25 mouse cellular contexts compared by ENCODE assay signal in the genomic region with DNA sequence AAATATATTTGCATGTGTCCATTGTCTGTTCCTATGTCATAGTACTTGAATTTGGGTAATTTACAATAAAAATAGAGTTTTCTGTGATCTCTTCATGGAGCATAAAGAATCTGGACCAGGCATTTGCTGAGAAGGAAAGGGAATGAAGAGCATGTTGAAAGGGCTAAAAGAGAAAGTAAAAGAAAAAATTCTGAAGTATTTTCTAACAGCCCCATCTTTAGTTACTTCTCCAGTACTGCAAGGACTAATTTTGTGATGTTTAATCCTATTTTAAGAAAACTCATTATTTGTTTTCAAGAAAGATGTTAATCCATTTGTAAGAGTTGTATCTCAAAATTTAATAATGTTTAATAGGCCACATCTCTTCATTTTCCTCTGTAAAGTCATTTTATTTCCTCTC.
A peak's percentile ranks its signal among the peaks of the same experiment; 100 is the strongest.
DNase-seq lines count a peak whose midpoint lies in the region; ATAC-seq and TF ChIP-seq lines count a peak whose summit lies in the region.
"Had no signal": no experiment of that assay in that cellular context is flagged by ENCODE, and none has a peak within 500 bp of the region (broad histone marks: within the 10 kb centered on the region; RNA-seq: fewer than 3 reads in every experiment).

No protein-coding gene starts in this region.

- ATAC-seq in hematopoietic stem cell, adult 5-6 weeks (replicated peaks in 1 of 2; ENCODE audit: insufficient read depth in 1 of 2, low FRiP score in 2 of 2, low TSS enrichment in 1 of 2, low read depth in 1 of 2, poor library complexity in 2 of 2, severe bottlenecking in 2 of 2): peak; percentile 58 to 65; a peak in 2 of 4 replicates
- ATAC-seq: activated CD4-positive, CD25-positive, alpha-beta regulatory T cell, adult 4 months; forebrain, embryonic 13.5 days; hindbrain, embryonic 16.5 days; midbrain, embryonic 15.5 days had no signal

- in situ Hi-C loops in CH12.LX (cut with MboI; ENCODE audit: low pct_ligation_motif_present, low pct_unique_long_range_greater_than_20kb, low sequenced_read_pairs): no loop called here

- dilution Hi-C loops in CH12.LX (cut with MboI; ENCODE audit: extremely low pct_ligation_motif_present, extremely low pct_unique_long_range_greater_than_20kb, low sequenced_read_pairs): no loop called here

- intact Hi-C loops in left cerebral cortex, adult 2 months (cut with DNase I): loop anchor here (5.0 kb wide), 1 partner anchor 199 kb away; a partner anchor contains a TSS
- intact Hi-C loops in left cerebral cortex, postnatal 14 days (cut with DNase I): no loop called here

- no peak for TF ChIP-seq POLR2A in CH12.LX (IDR thresholded peaks at IDR 0.05; ENCODE audit: low read depth, low read length)

- H3K4me2 ChIP-seq in CH12.LX (ENCODE audit: insufficient read depth, low read depth, poor library complexity, severe bottlenecking): no peak overlapping the region
- H3K4me2 ChIP-seq: embryonic facial prominence, embryonic 15.5 days; forebrain, embryonic 13.5 days; kidney, embryonic 15.5 days; liver, embryonic 11.5 days; midbrain, embryonic 15.5 days; neural tube, embryonic 13.5 days had no signal

- no peaks in the 10 kb centered on the region for H3K79me2 ChIP-seq in CH12.LX (replicated peaks; ENCODE audit: control insufficient read depth, extremely low read depth, insufficient read depth, poor library complexity, severe bottlenecking)

- no peak for DNase-seq in left cerebral cortex, adult 2 months (ENCODE audit: extremely low spot score in 1 of 2, low spot score in 2 of 2)
- DNase-seq in left cerebral cortex, postnatal 14 days (ENCODE audit: low spot score in 2 of 2): no peak
- DNase-seq in 3T3-L1 (ENCODE audit: low read depth, low spot score): peak; percentile 42
- DNase-seq in CH12.LX (ENCODE audit: extremely low read depth): no peak
- DNase-seq in thymus, postnatal 0 days (ENCODE audit: low spot score): no peak
- DNase-seq in urinary bladder, postnatal 4 days (ENCODE audit: low spot score in 2 of 2): no peak
- DNase-seq: adrenal gland, adult 8-10 months; cerebellum, adult 2 months; cerebellum, postnatal 14 days; gastrocnemius, adult 2 months; heart, postnatal 14 days; kidney, adult 18-20 months; kidney, postnatal 25 days; right cerebral cortex, postnatal 14 days had no signal

- peak; percentile 29 for TF ChIP-seq RAD21 in CH12.LX (IDR thresholded peaks at IDR 0.05; ENCODE audit: low read depth, low read length)

- no peaks in the 10 kb centered on the region for H3K4me1 ChIP-seq in CH12.LX (ENCODE audit: control insufficient read depth in 1 of 2, insufficient read depth in 2 of 2)
- H3K4me1 ChIP-seq: embryonic facial prominence, embryonic 10.5 days; embryonic facial prominence, embryonic 15.5 days; forebrain, embryonic 13.5 days; kidney, embryonic 15.5 days; midbrain, embryonic 15.5 days; neural tube, embryonic 13.5 days had no signal

- peaks cover 2% of the 10 kb centered on the region for H3K9me3 ChIP-seq in CH12.LX (replicated peaks; ENCODE audit: low read length)
- H3K9me3 ChIP-seq: embryonic facial prominence, embryonic 10.5 days; embryonic facial prominence, embryonic 15.5 days; forebrain, embryonic 13.5 days; kidney, embryonic 15.5 days; midbrain, embryonic 15.5 days; neural tube, embryonic 13.5 days had no signal

- TF ChIP-seq EP300 in CH12.LX (IDR thresholded peaks at IDR 0.05; ENCODE audit: low read length): no peak

- peak; percentile 23 for TF ChIP-seq CTCF in left cerebral cortex, adult 2 months (IDR thresholded peaks at IDR 0.05)
- TF ChIP-seq CTCF in CH12.LX (conservative IDR thresholded peaks at IDR 0.05 in 1 of 2, IDR thresholded peaks at IDR 0.05 in 1 of 2; ENCODE audit: low read depth in 2 of 2, low read length in 2 of 2): peak in 1 of 2 experiments; percentile 27; a peak in 1 of 4 replicates

- H3K27me3 ChIP-seq in CH12.LX (replicated peaks): no peaks in the 10 kb centered on the region
- H3K27me3 ChIP-seq: embryonic facial prominence, embryonic 15.5 days; forebrain, embryonic 13.5 days; kidney, embryonic 15.5 days; midbrain, embryonic 15.5 days; neural tube, embryonic 13.5 days had no signal

- no peak overlapping the region for H3K4me3 ChIP-seq in left cerebral cortex, adult 2 months
- H3K4me3 ChIP-seq in CH12.LX (replicated peaks in 1 of 3; ENCODE audit: low read depth in 2 of 3, low read length in 2 of 3, poor library complexity in 1 of 3): no peak overlapping the region
- H3K4me3 ChIP-seq: embryonic facial prominence, embryonic 10.5 days; embryonic facial prominence, embryonic 15.5 days; forebrain, embryonic 13.5 days; gastrocnemius, adult 2 months; kidney, embryonic 15.5 days; midbrain, embryonic 15.5 days; neural tube, embryonic 13.5 days had no signal

- no peak overlapping the region for H3K27ac ChIP-seq in left cerebral cortex, adult 2 months
- H3K27ac ChIP-seq in CH12.LX (ENCODE audit: insufficient read depth, low read depth): no peak overlapping the region
- H3K27ac ChIP-seq: embryonic facial prominence, embryonic 10.5 days; embryonic facial prominence, embryonic 15.5 days; forebrain, embryonic 13.5 days; gastrocnemius, adult 2 months; kidney, embryonic 15.5 days; macrophage; midbrain, embryonic 15.5 days; neural tube, embryonic 13.5 days had no signal

- no peak overlapping the region for H3K9ac ChIP-seq in CH12.LX (ENCODE audit: insufficient read depth, low read depth)
- H3K9ac ChIP-seq: embryonic facial prominence, embryonic 15.5 days; forebrain, embryonic 13.5 days; kidney, embryonic 15.5 days; midbrain, embryonic 15.5 days; neural tube, embryonic 13.5 days had no signal

- no peaks in the 10 kb centered on the region for H3K36me3 ChIP-seq in CH12.LX (replicated peaks in 1 of 2; ENCODE audit: control insufficient read depth in 1 of 2, insufficient read depth in 1 of 2, low read length in 1 of 2)
- H3K36me3 ChIP-seq: embryonic facial prominence, embryonic 10.5 days; embryonic facial prominence, embryonic 15.5 days; kidney, embryonic 15.5 days; midbrain, embryonic 15.5 days; neural tube, embryonic 13.5 days had no signal

TF ChIP-seq in CH12.LX, 34 proteins besides CTCF, POLR2A, EP300 and RAD21:
- no peak for TF ChIP-seq TCF12 (IDR thresholded peaks at IDR 0.05; ENCODE audit: low read depth, low read length)
TF ChIP-seq in CH12.LX: peak in this region for 0.
